Mouse (Mus musculus) thymus, postnatal 36 days (tissue): Measurements from ENCODE around the gene Banf1.
"Not testable (repeated sequence)": the region's sequence is repeated elsewhere in the genome, so short reads cannot be mapped to it uniquely, and the experiment has no call there.

Source experiments
- DNase-seq, 2 experiments: peaks; one replicate each; pipeline ENCODE4 v3.0.0; 2022; ENCODE audit warnings: mixed read lengths in 2 of 2

Gene Banf1

GRCm38 (mm10) chr19:5367053-5367359 is at the start of gene Banf1:
TSS of gene Banf1 (minus strand) at chr19:5367168.
- no peak for DNase-seq

GRCm38 (mm10) chr19:5414534-5414957 is 47.6 kb upstream of the Banf1 start:
- no peak for DNase-seq

GRCm38 (mm10) chr19:5413840-5414239 is 46.9 kb upstream of the Banf1 start:
- no peak for DNase-seq

- no peak for DNase-seq
Observed at GRCm38 (mm10) chr19:5411961-5412360, 45.0 kb upstream of the Banf1 start.

GRCm38 (mm10) chr19:5410641-5411040 is 43.7 kb upstream of the Banf1 start:
- DNase-seq = no peak

- no peak for DNase-seq
Observed at GRCm38 (mm10) chr19:5409068-5409467, 42.1 kb upstream of the Banf1 start.

DNA sequence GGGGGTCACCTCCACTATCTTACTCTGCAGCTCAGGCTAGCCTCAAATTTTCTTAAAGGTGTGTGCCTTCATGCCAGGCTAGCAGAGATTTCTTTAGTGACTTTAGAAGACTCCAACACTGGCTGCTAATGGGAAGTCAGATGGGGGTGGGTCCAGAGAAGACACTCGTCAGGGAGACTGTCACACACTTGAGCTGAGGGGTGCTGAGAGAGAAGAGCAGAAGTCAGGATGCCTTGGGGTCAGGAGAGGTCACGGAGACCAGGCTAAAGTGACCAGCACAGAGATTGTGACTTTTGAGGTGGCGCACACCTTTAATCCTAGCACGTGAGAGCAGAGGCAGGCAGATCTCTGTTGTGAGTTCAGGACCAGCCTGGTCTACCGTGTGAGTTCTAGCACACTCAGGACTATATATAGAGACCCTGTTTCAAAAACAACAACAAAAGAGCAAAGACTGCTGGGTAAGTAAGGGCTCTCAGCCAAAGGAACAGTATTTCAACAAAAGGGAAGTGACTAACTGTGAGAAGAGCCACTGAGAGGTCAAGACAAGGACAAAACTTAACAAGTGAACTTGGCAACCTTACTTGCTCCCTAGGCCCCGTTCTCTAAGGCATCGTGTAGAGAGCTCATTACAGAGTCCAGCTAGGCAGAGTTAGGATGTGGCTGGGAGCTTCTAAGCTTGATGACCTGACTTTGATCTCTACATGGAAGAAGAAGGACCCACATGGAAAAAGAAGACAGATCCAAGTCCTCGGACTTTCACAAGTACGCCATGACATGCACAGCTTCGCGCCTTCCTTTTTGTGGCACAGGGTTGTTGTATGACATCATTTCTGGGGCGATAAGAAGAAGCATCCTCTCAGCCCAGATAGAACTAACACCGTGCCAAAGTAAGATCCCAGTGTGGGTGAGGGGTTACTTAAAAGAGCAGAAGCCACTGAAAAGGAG is 41.4 kb upstream of the Banf1 start:
- DNase-seq = no peak

- DNase-seq = peak; percentile 67 to 69
Observed at GRCm38 (mm10) chr19:5407133-5407532, 40.2 kb upstream of the Banf1 start.

GRCm38 (mm10) chr19:5406531-5407126 is 39.7 kb upstream of the Banf1 start:
- peak; percentile 54 to 59 for DNase-seq

DNA sequence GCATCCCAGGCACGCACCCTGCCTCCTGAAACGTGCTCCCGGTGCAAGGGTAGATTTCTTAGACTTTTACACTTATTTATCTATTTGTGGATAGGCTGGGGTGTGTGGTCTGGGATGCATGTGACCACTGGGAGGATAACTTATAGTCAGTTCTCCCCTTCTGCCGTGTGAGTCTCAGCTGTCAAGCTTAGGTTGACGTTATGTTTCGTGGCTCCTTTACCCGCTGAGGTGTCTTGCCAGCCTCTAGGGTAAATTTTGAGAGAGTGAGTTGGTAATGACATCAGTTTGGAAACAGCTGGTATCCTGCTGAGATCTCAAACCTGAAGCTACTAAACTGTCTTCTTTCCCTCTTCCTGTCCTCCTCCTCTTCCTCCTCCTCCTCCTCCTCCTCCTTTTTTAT is 39.0 kb upstream of the Banf1 start:
- DNase-seq = no peak

GRCm38 (mm10) chr19:5402293-5402692 is 35.3 kb upstream of the Banf1 start, which contains the start of gene Tsga10ip:
TSS of gene Tsga10ip (minus strand) at chr19:5402526.
- DNase-seq = no peak

DNA sequence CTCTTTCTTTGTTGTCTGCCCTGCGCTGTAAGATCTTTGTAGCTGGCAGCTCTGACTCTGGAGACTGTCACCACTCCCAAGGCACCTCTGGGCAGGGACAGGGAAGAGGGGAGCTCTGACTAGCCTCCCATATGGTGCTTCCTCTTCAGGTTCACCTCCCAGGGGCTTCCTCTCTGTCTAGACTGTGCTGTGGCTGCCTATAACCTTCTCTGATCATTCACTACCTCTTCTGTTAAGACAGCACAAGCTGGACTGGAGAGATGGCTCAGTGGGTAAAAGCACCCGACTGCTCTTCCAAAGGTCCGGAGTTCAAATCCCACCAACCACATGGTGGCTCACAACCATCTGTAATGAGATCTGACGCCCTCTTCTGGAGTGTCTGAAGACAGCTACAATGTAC is 34.1 kb upstream of the Banf1 start:
- not testable (repeated sequence) for DNase-seq

DNA sequence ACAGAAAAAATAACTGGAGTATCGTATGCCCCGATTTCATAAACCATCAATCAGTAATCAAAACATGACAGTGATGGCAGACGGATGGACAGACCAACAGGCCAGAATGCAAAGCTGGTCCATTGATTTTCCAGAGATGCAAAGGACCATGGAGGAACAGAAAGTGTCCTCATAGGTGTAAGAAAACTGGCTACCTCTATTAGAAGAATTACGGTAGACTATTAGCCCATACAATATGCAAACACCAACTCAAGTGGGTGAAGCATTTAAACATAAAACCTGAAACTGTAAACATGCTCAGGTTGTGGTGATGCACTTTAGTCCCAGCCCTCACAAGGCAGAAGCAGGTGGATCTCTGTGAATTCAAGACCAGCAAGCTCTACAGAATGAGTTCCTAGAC is 28.4 kb upstream of the Banf1 start:
- no peak for DNase-seq

DNA sequence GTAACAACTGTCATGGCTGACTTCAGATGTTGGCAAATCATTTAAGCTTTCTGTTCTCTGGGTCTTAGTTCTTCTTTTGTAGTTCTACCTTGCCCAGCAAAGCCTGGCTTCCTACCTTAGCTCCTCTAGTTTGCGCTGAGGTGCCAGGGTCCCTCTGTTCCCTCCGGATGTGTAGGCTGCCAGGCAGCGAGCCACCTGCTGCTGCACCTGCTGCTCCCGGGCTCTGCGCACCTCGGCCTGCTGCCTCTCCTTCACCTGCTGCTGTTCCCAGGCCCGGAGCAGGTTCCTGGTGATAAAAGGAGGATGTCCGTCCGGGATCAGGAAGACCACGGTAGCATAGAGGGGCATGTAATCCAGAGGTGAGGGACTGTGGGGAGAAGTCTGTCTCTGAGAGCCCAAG is 27.2 kb upstream of the Banf1 start:
- no peak for DNase-seq

GRCm38 (mm10) chr19:5392892-5393291 is 25.9 kb upstream of the Banf1 start:
- no peak for DNase-seq

DNA sequence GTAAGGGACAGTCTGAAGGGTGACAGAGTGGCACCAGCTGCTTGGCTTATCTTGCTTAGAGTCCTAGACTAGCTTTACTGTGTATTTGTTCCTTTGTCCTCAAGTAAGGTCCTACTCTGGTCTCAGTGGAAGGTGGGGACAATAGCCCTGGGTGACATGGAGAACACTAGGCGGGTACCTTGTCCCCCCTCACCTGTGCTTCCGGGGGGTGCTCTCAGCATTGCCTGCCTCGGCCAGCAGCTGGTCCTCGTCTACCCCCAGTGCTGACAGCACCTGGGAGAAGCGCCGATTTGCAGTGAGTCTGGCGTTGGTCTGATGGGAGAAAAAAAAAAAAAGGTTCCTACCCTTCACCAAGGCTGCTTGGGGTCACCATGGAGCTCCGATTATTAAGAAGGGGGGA is 23.4 kb upstream of the Banf1 start:
- DNase-seq = peak in 1 of 2 experiments; percentile 59

GRCm38 (mm10) chr19:5389647-5390046 is 22.7 kb upstream of the Banf1 start:
- peak; percentile 79 to 86 for DNase-seq

- DNase-seq = peak; percentile 91 to 95
Observed at GRCm38 (mm10) chr19:5388588-5389242, 21.7 kb upstream of the Banf1 start, which contains the start of gene Sart1. TSS of gene Sart1 (minus strand) at chr19:5388703.

GRCm38 (mm10) chr19:5388011-5388441 is 21.1 kb upstream of the Banf1 start:
- DNase-seq = no peak

GRCm38 (mm10) chr19:5384715-5385114 is 17.7 kb upstream of the Banf1 start:
- no peak for DNase-seq

DNA sequence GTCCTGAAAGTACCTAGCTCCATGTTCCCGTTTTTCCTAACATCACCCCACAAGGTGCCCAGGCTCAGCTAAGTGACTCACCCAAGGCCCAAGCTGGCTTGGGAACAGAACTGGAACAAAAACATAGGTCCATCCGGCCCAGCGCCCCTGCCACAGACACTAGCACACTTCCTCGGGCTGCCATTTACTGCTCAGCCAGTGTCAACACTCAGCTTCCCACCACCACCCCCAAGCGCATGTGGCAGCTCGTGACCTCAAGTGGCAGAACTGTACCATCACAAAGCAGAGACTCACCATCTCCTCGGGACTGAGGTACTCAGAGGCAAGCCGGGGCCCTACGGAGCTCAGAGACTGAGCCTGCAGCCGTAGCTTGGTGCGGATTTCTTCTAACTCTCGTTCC is 16.4 kb upstream of the Banf1 start:
- DNase-seq = no peak

DNA sequence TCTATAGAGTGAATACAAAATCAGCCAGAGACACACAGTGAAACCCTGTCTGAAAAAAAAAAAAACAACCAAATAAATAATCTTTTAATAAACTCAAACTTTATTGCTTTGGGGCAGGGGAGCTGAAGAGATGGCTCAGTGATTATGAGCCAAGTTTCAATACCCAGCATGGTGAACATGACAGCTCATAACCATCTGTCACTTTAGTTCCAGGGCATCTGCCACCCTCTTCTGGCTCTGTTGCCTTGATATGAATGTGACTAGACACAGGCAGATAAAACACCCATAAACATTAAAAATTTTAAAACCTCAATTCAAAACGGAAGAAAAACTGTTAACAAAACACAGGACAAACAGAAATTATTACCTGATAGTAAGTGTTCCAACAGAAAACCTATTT is 10.5 kb upstream of the Banf1 start:
- no peak for DNase-seq

GRCm38 (mm10) chr19:5374748-5375147 is 7.8 kb upstream of the Banf1 start:
- DNase-seq = no peak

GRCm38 (mm10) chr19:5374177-5374576 is 7.2 kb upstream of the Banf1 start:
- no peak for DNase-seq
